Mouse (Mus musculus) liver, embryonic 14.5 days (tissue): ENCODE measurements around the gene Cphx1. TPM values are rescaled to one million over a fixed set of nuclear protein-coding genes. Genes with fewer than 3 reads are reported as not detected.

Experiments
- polyA plus RNA-seq, 2 experiments: library from polyadenylated mRNA; depleted of rRNA in 1 of 2; stranded (reverse) in 1 of 2; unstranded in 1 of 2; fragments of >200 nt; fragmentation: Nextera tagmentation in 1 of 2; extraction: Ambion mirVana in 1 of 2; gene quantifications; 2 replicates each; pipeline versions ENCODE4 v1.2.1 to v1.2.3; 2012 to 2014

Cphx1 gene
- polyA plus RNA-seq, 2 experiments = 0.26 TPM; not detected in 1

Other genes starting within 250 kb of the Cphx1 start
- 42.5 and 44.2 TPM in 2 replicates for gene Ppif, start 244.2 kb upstream of the Cphx1 start, polyA plus RNA-seq (2012; rRNA removed)
- gene Ppif, start 244.2 kb upstream of the Cphx1 start, polyA plus RNA-seq (2014; fragmentation: Nextera tagmentation; extraction: Ambion mirVana) = 28.8 and 35.7 TPM in 2 replicates
- 5.1 and 5.7 TPM in 2 replicates for gene Zcchc24, start 169.3 kb upstream of the Cphx1 start, polyA plus RNA-seq (2012; rRNA removed)
- gene Zcchc24, start 169.3 kb upstream of the Cphx1 start, polyA plus RNA-seq (2014; fragmentation: Nextera tagmentation; extraction: Ambion mirVana) = 5.7 and 6.6 TPM in 2 replicates
- gene Anxa11, start 96.1 kb upstream of the Cphx1 start, polyA plus RNA-seq (2012; rRNA removed) = 4.4 and 4.9 TPM in 2 replicates
- 7.2 and 8.7 TPM in 2 replicates for gene Anxa11, start 96.1 kb upstream of the Cphx1 start, polyA plus RNA-seq (2014; fragmentation: Nextera tagmentation; extraction: Ambion mirVana)
- gene Plac9a, start 35.2 kb upstream of the Cphx1 start, polyA plus RNA-seq (2012; rRNA removed) = 0.21 TPM in 1 of 2 replicates, not detected in the other
- 1.2 TPM in 1 of 2 replicates, not detected in the other for gene Plac9a, start 35.2 kb upstream of the Cphx1 start, polyA plus RNA-seq (2014; fragmentation: Nextera tagmentation; extraction: Ambion mirVana)
- 1.5 and 1.6 TPM in 2 replicates for gene Tmem254a, start 10.6 kb upstream of the Cphx1 start, polyA plus RNA-seq (2012; rRNA removed)
- gene Tmem254a, start 10.6 kb upstream of the Cphx1 start, polyA plus RNA-seq (2014; fragmentation: Nextera tagmentation; extraction: Ambion mirVana) = 0.80 and 1.8 TPM in 2 replicates
- gene Duxbl1, start 40.3 kb downstream of the Cphx1 start, polyA plus RNA-seq (2012; rRNA removed) = 0.11 TPM in 2 replicates
- gene Duxbl1, start 40.3 kb downstream of the Cphx1 start, polyA plus RNA-seq (2014; fragmentation: Nextera tagmentation; extraction: Ambion mirVana) = 0.05 and 0.23 TPM in 2 replicates
- gene Gm9780, start 104.4 kb downstream of the Cphx1 start, polyA plus RNA-seq (2012; rRNA removed) = 2.6 and 3.3 TPM in 2 replicates
- gene Gm9780, start 104.4 kb downstream of the Cphx1 start, polyA plus RNA-seq (2014; fragmentation: Nextera tagmentation; extraction: Ambion mirVana) = 1.2 and 1.9 TPM in 2 replicates
- 5.0 and 6.0 TPM in 2 replicates for gene Tmem254c, start 129.1 kb downstream of the Cphx1 start, polyA plus RNA-seq (2012; rRNA removed)
- gene Tmem254c, start 129.1 kb downstream of the Cphx1 start, polyA plus RNA-seq (2014; fragmentation: Nextera tagmentation; extraction: Ambion mirVana) = 12.3 and 13.8 TPM in 2 replicates
- gene Cphx2, start 143.2 kb downstream of the Cphx1 start, polyA plus RNA-seq (2012; rRNA removed) = not detected in 2 replicates
- not detected in 2 replicates for gene Cphx2, start 143.2 kb downstream of the Cphx1 start, polyA plus RNA-seq (2014; fragmentation: Nextera tagmentation; extraction: Ambion mirVana)
- gene Cphx3, start 144.0 kb downstream of the Cphx1 start, polyA plus RNA-seq (2012; rRNA removed) = not detected in 2 replicates
- not detected in 2 replicates for gene Cphx3, start 144.0 kb downstream of the Cphx1 start, polyA plus RNA-seq (2014; fragmentation: Nextera tagmentation; extraction: Ambion mirVana)
- gene Duxbl2, start 180.0 kb downstream of the Cphx1 start, polyA plus RNA-seq (2012; rRNA removed) = 0.06 TPM in 1 of 2 replicates, not detected in the other
- gene Duxbl2, start 180.0 kb downstream of the Cphx1 start, polyA plus RNA-seq (2014; fragmentation: Nextera tagmentation; extraction: Ambion mirVana) = not detected in 2 replicates
- gene Plac9b, start 244.2 kb downstream of the Cphx1 start, polyA plus RNA-seq (2012; rRNA removed) = 0.41 and 0.49 TPM in 2 replicates
- gene Plac9b, start 244.2 kb downstream of the Cphx1 start, polyA plus RNA-seq (2014; fragmentation: Nextera tagmentation; extraction: Ambion mirVana) = 1.9 and 3.2 TPM in 2 replicates